Mouse (Mus musculus): ENCODE measurements at regions not wholly inside any gene's neighbourhood (a gene's known extent, or its start where the extent isn't known, plus 50 kb on each side); places are given as distances from the start of the nearest gene placed in this dataset.

GRCm38 (mm10) chr6:143622161-143622560, 455.1 kb downstream of the Etnk1 start:
- DNase-seq (ENCODE audit: low read depth) = no peak

- DNase-seq (ENCODE audit: low read depth) = no peak
Observed at GRCm38 (mm10) chr6:143624901-143625300, 457.9 kb downstream of the Etnk1 start.

GRCm38 (mm10) chr6:143631581-143631980, 464.6 kb downstream of the Etnk1 start:
- DNase-seq (ENCODE audit: low read depth) = no peak

- DNase-seq (ENCODE audit: low read depth) = no peak
Observed at GRCm38 (mm10) chr6:143633710-143634109, 466.7 kb downstream of the Etnk1 start.

GRCm38 (mm10) chr6:143634334-143634733, 467.3 kb downstream of the Etnk1 start:
- DNase-seq (ENCODE audit: low read depth) = no peak

- no peak for DNase-seq (ENCODE audit: low read depth)
Observed at GRCm38 (mm10) chr6:143635043-143635442, 468.0 kb downstream of the Etnk1 start.

DNA sequence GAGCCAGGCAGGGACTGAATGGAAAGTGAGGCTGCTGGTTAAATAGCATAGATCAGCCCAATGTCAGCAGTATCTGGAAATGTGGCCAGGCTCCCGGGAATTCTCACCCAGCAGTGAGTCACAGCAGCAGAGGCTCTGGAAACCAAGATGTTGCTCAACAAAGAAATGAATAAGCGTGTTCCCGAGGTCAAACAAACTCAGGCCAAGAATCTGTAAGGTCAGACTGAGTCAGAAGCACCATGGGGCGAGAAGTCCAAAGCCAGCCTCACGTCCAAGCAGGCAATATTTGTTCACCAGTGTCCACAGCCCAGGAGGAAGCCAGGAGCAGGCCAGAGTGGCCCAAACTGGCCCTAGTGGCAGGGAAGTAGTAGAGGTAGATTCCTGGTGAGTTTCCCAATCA, 473.6 kb downstream of the Etnk1 start:
- DNase-seq (ENCODE audit: low read depth) = peak; percentile 98

DNA sequence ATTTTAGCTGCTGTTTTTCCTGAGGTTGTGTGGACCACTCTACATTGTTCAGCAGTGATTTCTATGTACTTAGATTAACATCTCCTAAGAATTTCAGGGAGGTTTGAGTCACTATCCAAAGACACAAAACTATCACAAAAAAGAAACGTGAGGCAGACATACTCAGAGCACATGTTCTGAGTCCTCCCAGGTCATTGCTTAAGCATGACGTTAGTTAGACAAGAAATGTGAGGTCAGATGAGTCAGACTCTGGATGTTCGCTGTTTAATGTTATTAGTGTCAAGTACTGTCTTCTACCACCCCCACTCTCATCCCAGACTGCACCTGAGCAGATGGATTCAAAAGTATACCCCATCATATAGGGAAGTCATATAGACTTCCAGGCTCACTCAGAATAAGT, 475.0 kb downstream of the Etnk1 start:
- DNase-seq (ENCODE audit: low read depth) = no peak

GRCm38 (mm10) chr6:143645989-143646388, 479.0 kb downstream of the Etnk1 start:
- DNase-seq (ENCODE audit: low read depth) = no peak

GRCm38 (mm10) chr6:143648501-143648900, 481.5 kb downstream of the Etnk1 start:
- no peak for DNase-seq (ENCODE audit: low read depth)

GRCm38 (mm10) chr6:143656576-143656975, 489.6 kb downstream of the Etnk1 start:
- no peak for DNase-seq (ENCODE audit: low read depth)

GRCm38 (mm10) chr6:143660837-143661236, 493.8 kb downstream of the Etnk1 start:
- no peak for DNase-seq (ENCODE audit: low read depth)

DNA sequence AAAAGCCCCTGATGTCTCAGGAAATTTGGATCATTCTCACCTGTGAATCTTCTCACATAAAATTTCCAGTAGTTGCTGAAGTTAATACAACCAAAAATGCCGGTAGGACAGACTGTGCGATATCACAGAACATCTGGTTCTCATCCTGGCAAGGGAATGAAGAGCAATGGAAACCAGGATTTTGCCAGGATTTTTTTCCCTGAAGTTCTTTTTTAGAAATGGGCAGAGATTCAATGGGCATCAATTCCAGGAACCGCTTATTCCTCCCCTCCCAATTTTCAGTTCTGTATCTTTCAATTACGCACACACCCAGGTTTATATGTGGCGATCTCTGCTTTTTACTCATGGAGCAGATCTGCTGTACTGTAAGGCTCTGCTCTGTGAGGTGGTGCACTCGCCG, 496.3 kb downstream of the Etnk1 start:
- DNase-seq (ENCODE audit: low read depth) = no peak

DNA sequence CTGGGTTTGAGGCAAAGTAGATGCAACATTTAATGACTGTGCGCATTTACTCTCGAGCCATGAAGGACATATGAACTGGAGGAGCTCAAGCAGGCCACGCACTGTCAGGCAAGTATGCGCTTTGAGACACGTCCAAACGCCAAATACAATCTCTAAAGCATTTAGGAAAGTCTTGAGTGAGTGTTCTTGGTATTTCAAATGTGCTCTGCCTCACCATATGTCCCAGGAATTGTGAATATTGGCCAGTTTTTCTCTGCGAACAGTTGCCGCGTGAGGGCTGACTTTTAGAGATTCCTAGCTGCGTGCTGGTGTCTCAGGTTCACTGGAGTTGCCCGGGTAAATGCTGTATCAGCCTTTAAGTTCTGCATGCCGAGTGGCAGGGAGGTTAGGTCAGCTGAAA, 498.4 kb downstream of the Etnk1 start:
- DNase-seq (ENCODE audit: low read depth) = no peak

- DNase-seq (ENCODE audit: low read depth) = no peak
Observed at GRCm38 (mm10) chr6:143668551-143668950, 501.5 kb downstream of the Etnk1 start.

DNA sequence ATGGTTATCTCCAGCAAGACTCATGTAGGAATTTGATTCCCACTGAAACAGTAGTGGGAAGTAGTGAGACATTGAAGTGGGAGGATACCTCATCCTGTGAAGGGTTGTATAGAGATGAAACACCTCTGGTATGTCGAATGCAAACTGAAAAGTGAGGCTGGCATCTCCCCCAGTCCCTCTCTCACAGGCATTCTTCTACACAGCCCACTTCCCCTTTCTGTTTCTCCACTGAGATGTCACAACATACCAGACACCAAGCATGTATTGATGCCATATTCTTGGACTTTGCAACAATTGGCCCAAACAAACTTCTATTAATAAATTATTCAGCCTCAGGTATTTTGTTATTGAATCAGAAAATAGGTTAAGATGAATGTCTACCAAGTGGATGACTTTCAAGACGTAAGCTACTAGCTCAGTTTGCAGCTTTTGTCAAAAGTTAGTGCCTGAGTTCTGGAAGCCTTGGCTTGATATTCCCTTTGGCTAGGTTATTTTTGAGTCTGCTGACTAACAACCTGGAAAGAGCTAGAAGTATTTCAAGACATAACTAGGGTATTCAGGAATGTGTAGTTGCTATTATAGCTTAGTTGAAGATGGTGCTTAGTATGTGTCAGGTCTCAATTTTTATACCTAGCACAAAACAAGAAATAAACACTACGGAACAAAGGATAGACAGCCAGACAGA, 502.6 kb downstream of the Etnk1 start:
- DNase-seq (ENCODE audit: low read depth) = no peak

DNA sequence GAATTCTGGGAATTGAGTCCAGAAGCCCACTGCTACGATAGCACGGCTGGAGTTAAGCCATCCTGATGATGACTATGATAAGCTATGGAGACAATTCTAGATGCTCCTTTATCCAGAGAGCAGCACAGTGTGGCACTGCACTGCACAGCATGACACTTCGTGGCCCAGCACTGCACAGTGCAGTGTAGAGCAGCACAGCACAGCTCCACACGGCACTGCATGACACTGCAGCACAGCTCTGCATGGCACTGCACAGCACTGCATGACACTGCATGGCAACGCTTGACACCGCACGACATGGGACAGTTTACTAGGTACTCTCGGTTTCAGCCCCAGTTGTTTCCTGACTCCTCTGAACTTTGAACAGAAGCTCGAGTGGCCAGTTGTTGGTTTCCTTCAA, 523.1 kb downstream of the Etnk1 start:
- no peak for DNase-seq (ENCODE audit: low read depth)

DNA sequence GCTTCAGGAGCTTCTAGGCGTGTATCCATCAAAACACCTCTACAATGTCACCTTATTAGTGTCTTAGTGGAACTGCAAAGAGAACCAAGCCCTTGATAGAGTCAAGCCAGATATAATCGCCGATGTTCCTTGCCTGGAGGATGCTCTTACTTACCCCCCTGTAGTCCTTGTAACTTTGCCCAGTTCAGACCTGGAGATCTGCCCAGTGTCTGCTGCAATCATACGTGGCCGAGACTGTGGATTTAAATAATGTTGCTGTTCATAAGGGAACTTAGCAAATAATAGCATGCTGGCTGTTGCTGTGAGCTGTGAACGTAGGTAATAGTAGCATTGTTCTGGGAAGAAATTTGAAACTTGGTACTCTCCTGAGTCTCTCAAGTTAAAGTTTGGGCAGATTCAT, 523.8 kb downstream of the Etnk1 start:
- peak; percentile 49 for DNase-seq (ENCODE audit: low read depth)

- no peak for DNase-seq (ENCODE audit: low read depth)
Observed at GRCm38 (mm10) chr6:143697997-143698396, 531.0 kb downstream of the Etnk1 start.

GRCm38 (mm10) chr6:143703984-143704383, 537.0 kb downstream of the Etnk1 start:
- no peak for DNase-seq (ENCODE audit: low read depth)

- DNase-seq (ENCODE audit: low read depth) = no peak
Observed at GRCm38 (mm10) chr6:143706451-143706850, 539.4 kb downstream of the Etnk1 start.

DNA sequence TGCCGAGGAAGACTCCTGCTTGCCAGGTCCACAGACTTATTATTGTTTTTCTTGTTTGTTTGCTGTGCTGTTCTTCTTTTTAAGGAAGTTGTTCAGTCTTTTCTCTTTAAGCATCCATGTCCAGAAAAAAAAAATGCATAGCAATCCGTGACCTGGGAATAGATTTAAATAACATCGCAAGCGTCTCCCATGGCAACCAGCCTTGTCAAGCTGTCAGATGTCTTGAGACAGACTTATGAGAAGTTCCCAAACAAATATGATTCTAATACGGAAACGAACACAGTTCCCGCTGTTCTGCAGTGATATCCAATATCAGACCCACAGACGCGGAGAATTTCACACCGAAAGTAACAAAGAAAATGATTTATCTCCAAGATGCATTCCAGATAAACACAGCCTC, 547.4 kb downstream of the Etnk1 start:
- no peak for DNase-seq (ENCODE audit: low read depth)

- DNase-seq (ENCODE audit: low read depth) = no peak
Observed at GRCm38 (mm10) chr6:143750074-143750473, 583.1 kb downstream of the Etnk1 start.

All from fibroblast of lung, adult 2 months (primary cell).